Mouse (Mus musculus): ENCODE measurements around the gene Clmp.
A peak's percentile ranks its signal among the peaks of the same experiment; 100 is the strongest.

Gene Clmp

GRCm38 (mm10) chr9:40685801-40686420 is at the start of gene Clmp:
TSS of gene Clmp (plus strand) at chr9:40685962.
- DNase-seq (ENCODE audit: inconsistent ontology term): peak; percentile 35

GRCm38 (mm10) chr9:40636054-40636453 is 49.7 kb upstream of the Clmp start:
- peak; percentile 29 for DNase-seq (ENCODE audit: inconsistent ontology term)

GRCm38 (mm10) chr9:40637705-40638393 is 47.9 kb upstream of the Clmp start:
- DNase-seq (ENCODE audit: inconsistent ontology term): no peak

- peak; percentile 32 for DNase-seq (ENCODE audit: inconsistent ontology term)
These were observed 47.2 kb upstream of the Clmp start for GRCm38 (mm10) chr9:40638394-40639049.

- DNase-seq (ENCODE audit: inconsistent ontology term): no peak
These were observed 46.1 kb upstream of the Clmp start for GRCm38 (mm10) chr9:40639536-40640187.

- DNase-seq (ENCODE audit: inconsistent ontology term): no peak
These were observed 44.4 kb upstream of the Clmp start for GRCm38 (mm10) chr9:40641318-40641717.

- no peak for DNase-seq (ENCODE audit: inconsistent ontology term)
These were observed 43.1 kb upstream of the Clmp start for GRCm38 (mm10) chr9:40642470-40643220.

- no peak for DNase-seq (ENCODE audit: inconsistent ontology term)
These were observed 36.3 kb upstream of the Clmp start for GRCm38 (mm10) chr9:40649444-40649843.

- DNase-seq (ENCODE audit: inconsistent ontology term): no peak
These were observed 35.8 kb upstream of the Clmp start for GRCm38 (mm10) chr9:40649983-40650382.

- DNase-seq (ENCODE audit: inconsistent ontology term): no peak
These were observed 34.4 kb upstream of the Clmp start for GRCm38 (mm10) chr9:40651239-40651859.

- no peak for DNase-seq (ENCODE audit: inconsistent ontology term)
These were observed 33.0 kb upstream of the Clmp start for GRCm38 (mm10) chr9:40652757-40653156.

- DNase-seq (ENCODE audit: inconsistent ontology term): no peak
These were observed 19.5 kb upstream of the Clmp start for GRCm38 (mm10) chr9:40666190-40666803.

- DNase-seq (ENCODE audit: inconsistent ontology term): no peak
These were observed 15.4 kb upstream of the Clmp start, which contains the start of gene Gm21915 for GRCm38 (mm10) chr9:40670313-40670712. TSS of gene Gm21915 (plus strand) at chr9:40670613.

GRCm38 (mm10) chr9:40671323-40671930 is 14.3 kb upstream of the Clmp start:
- peak; percentile 6 for DNase-seq (ENCODE audit: inconsistent ontology term)

- no peak for DNase-seq (ENCODE audit: inconsistent ontology term)
These were observed 10.4 kb upstream of the Clmp start for GRCm38 (mm10) chr9:40675203-40675958.

- DNase-seq (ENCODE audit: inconsistent ontology term): no peak
These were observed 7.1 kb upstream of the Clmp start for GRCm38 (mm10) chr9:40678653-40679052.

GRCm38 (mm10) chr9:40686421-40686899 is 698 bp downstream of the Clmp start:
- peak; percentile 12 for DNase-seq (ENCODE audit: inconsistent ontology term)

- no peak for DNase-seq (ENCODE audit: inconsistent ontology term)
These were observed 1.3 kb downstream of the Clmp start for GRCm38 (mm10) chr9:40687053-40687452.

- no peak for DNase-seq (ENCODE audit: inconsistent ontology term)
These were observed 1.8 kb downstream of the Clmp start for GRCm38 (mm10) chr9:40687553-40687952.

All from Muller cell, postnatal 12 days (primary cell).